Mouse (Mus musculus): ENCODE results near the gene Zbtb12. TPM values are rescaled to one million over a fixed set of nuclear protein-coding genes. Genes with fewer than 3 reads are reported as not detected.

Zbtb12 gene
- polyA plus RNA-seq, 1 experiment from 2014 or later = 2.8 TPM

DNA sequence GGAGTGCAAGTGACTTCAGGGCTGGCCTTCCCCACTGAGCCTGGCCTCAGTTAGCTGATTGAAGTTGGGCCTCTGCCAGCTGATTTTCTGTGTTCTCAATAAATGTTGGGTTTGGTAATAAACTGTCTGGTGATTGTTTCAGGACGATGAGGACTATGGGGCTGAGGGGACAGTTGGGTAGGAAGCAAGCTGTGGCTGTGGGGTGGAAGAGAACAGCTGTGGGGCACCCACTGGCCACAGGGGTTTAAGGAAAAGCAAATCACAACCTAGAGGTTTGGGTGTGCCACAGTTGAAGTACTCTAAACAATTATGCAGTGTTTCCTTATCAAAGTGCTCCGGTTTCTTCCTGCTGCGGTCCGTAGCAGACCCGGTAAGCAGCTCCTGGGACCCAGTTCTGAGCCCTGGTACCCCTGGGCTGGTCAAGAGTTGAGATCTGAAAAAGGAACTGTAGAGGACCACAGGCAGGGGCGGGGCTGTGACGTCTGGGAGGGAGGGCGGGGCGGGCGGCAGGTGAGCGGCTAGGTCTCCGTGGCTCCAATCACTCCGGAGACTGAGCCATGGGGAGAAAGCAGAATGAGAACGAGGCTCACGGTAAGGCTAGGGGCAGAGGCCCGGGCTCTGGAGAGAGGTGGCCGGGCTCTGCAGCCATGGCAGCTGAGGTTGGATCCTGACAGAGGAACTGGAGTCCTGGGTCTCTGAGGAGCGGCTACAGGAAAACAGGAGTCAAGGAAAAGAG, 34.8 kb downstream of the Zbtb12 start, which contains the start of gene Slc44a4:
Slc44a4 (plus strand) TSS at position 537 of the 736 bp plus-strand sequence.
- WGBS = 32% methylated on average over 18 of the region's 18 CpGs
- Histone ChIP-seq H3K4me1 (peaks cover 13% of the 10 kb centered on the region), H3K27me3 (no peaks in the 10 kb centered on the region), H3K9ac (no peak within 1 kb of the TSS), H3K4me3 (no peak within 1 kb of the TSS), H3K4me2 (no peak within 1 kb of the TSS), H3K27ac (no peak within 1 kb of the TSS; the same call in 1 of the 2 replicates), H3K9me3 (no peaks in the 10 kb centered on the region), H3K36me3 (peaks cover 50% of the 10 kb centered on the region)
- ATAC-seq (ENCODE audit: insufficient number of reproducible peaks, low FRiP score, low TSS enrichment, low read depth) = no peak

DNA sequence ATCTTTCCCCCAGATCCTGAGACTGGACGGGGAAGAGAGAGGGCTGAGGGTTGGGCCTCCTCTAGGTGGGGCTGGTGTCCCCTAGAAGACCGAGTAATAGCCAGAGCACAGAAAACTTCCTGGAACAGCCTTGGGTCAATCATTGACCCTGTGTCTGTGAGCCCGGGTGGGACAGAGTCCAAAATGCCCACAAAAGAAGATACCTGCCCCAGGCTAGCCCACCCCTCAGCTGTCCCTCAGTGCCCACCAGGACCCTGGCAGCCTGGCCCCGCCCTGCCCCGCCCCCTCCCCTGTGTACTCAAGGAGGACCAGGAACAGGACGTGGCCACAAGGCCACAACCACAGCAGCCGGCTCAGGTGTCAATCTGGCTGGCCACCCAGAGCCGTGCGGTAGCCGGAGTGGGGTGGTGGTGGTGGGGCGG, 36.1 kb downstream of the Zbtb12 start:
- no peak overlapping the region for H3K4me2 ChIP-seq
- H3K9ac ChIP-seq = no peak overlapping the region
- H3K27me3 ChIP-seq = no peaks in the 10 kb centered on the region
- H3K36me3 ChIP-seq = peaks cover 37% of the 10 kb centered on the region
- no peak overlapping the region; the same call in 1 of the 2 replicates for H3K27ac ChIP-seq
- H3K4me3 ChIP-seq = no peak overlapping the region
- WGBS = 18% methylated on average over 10 of the region's 11 CpGs
- no peaks in the 10 kb centered on the region for H3K9me3 ChIP-seq
- 0 out of 2 replicates have a peak, but pooled peaks have one; percentile 41 for ATAC-seq (ENCODE audit: insufficient number of reproducible peaks, low FRiP score, low TSS enrichment, low read depth)
- peaks cover 13% of the 10 kb centered on the region for H3K4me1 ChIP-seq

GRCm38 (mm10) chr17:34916316-34916715, 37.0 kb downstream of the Zbtb12 start:
- no peaks in the 10 kb centered on the region for H3K9me3 ChIP-seq
- H3K27me3 ChIP-seq = no peaks in the 10 kb centered on the region
- peaks cover 28% of the 10 kb centered on the region for H3K36me3 ChIP-seq
- ATAC-seq (ENCODE audit: insufficient number of reproducible peaks, low FRiP score, low TSS enrichment, low read depth) = no peak
- no peak overlapping the region for H3K4me2 ChIP-seq
- H3K27ac ChIP-seq = no peak overlapping the region
- no peak overlapping the region for H3K4me3 ChIP-seq
- H3K9ac ChIP-seq = no peak overlapping the region
- peaks cover 13% of the 10 kb centered on the region for H3K4me1 ChIP-seq
- WGBS = 78% methylated on average over 5 of the region's 5 CpGs

- Histone ChIP-seq H3K9me3 (no peaks in the 10 kb centered on the region), H3K27ac (no peak overlapping the region), H3K27me3 (no peaks in the 10 kb centered on the region), H3K4me1 (peaks cover 13% of the 10 kb centered on the region), H3K4me3 (no peak overlapping the region), H3K36me3 (peaks cover 19% of the 10 kb centered on the region), H3K9ac (no peak overlapping the region), H3K4me2 (no peak overlapping the region)
- ATAC-seq (ENCODE audit: insufficient number of reproducible peaks, low FRiP score, low TSS enrichment, low read depth) = no peak
- WGBS = 77% methylated on average over 9 of the region's 9 CpGs
Measured at GRCm38 (mm10) chr17:34917188-34917587, 37.9 kb downstream of the Zbtb12 start.

DNA sequence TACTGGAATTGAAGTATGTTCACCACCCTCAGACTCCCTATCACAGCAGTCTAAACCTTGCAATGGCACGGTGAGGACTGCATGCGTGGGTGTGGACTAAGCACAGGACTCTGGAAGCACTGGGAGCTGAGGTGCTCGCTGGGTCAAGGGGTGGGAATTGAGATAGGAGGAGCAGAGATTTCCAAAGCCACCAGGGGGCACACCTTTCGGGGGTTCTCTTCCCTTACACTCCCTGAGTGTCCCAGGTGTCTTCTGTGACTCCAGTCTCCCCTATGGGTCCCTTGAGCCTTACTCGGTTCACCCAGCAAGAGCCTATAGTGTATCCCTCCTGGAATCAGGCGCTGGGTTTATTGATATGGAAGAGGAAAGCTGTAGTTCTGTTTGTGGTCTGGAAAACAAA, 43.7 kb downstream of the Zbtb12 start:
- no peak overlapping the region for H3K4me2 ChIP-seq
- H3K27ac ChIP-seq = no peak overlapping the region
- no peaks in the 10 kb centered on the region for H3K4me1 ChIP-seq
- H3K9me3 ChIP-seq = no peaks in the 10 kb centered on the region
- H3K9ac ChIP-seq = no peak overlapping the region
- no peaks in the 10 kb centered on the region for H3K36me3 ChIP-seq
- no peaks in the 10 kb centered on the region for H3K27me3 ChIP-seq
- ATAC-seq (ENCODE audit: insufficient number of reproducible peaks, low FRiP score, low TSS enrichment, low read depth) = no peak
- 52% methylated on average over 6 of the region's 6 CpGs for WGBS
- H3K4me3 ChIP-seq = no peak overlapping the region

- no peak overlapping the region for H3K4me2 ChIP-seq
- H3K27me3 ChIP-seq = no peaks in the 10 kb centered on the region
- 67% methylated on average over 5 of the region's 5 CpGs for WGBS
- H3K27ac ChIP-seq = no peak overlapping the region
- H3K9me3 ChIP-seq = no peaks in the 10 kb centered on the region
- no peaks in the 10 kb centered on the region for H3K36me3 ChIP-seq
- no peaks in the 10 kb centered on the region for H3K4me1 ChIP-seq
- no peak overlapping the region for H3K4me3 ChIP-seq
- H3K9ac ChIP-seq = no peak overlapping the region
- ATAC-seq (ENCODE audit: insufficient number of reproducible peaks, low FRiP score, low TSS enrichment, low read depth) = no peak
Measured at GRCm38 (mm10) chr17:34924258-34924657, 45.0 kb downstream of the Zbtb12 start.

DNA sequence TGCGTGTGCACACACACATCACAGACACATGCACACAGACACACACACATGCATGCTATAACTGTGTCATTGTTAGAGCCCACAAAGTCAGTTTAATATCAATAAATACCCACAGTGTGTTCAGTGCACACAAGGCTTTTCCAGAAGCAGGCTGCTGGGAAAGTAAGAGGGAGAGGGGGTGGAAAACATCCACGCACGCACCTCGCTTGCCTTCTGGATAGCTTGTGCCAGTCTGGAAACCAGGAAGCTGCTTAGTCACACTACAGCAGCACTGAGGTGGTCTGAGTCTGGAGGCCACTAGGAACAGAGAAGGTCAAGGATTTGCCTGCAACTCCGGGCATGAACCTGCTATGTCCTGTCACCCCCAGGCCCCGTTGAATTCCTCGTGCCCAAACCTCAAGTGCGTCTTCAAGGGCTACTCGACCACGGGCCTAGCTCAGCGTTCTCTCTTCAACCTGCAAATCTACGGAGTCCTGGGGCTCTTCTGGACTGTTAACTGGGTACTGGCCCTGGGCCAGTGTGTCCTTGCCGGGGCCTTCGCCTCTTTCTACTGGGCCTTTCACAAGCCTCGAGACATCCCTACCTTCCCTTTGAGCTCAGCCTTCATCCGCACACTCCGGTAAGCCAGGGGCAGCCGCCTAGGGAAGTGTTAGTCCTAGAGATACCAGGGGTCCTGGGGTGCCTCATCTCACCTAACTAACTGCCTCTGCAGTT, 48.2 kb downstream of the Zbtb12 start:
- WGBS = 85% methylated on average over 18 of the region's 18 CpGs
- H3K36me3 ChIP-seq = no peaks in the 10 kb centered on the region
- no peak for ATAC-seq (ENCODE audit: insufficient number of reproducible peaks, low FRiP score, low TSS enrichment, low read depth)
- H3K27ac ChIP-seq = no peak overlapping the region
- H3K4me2 ChIP-seq = no peak overlapping the region
- H3K9me3 ChIP-seq = no peaks in the 10 kb centered on the region
- no peak overlapping the region for H3K4me3 ChIP-seq
- H3K9ac ChIP-seq = no peak overlapping the region
- H3K27me3 ChIP-seq = no peaks in the 10 kb centered on the region
- peaks cover 8% of the 10 kb centered on the region for H3K4me1 ChIP-seq

- H3K36me3 ChIP-seq = peaks cover 3% of the 10 kb centered on the region; the same call in 1 of the 2 replicates
- no peaks in the 10 kb centered on the region for H3K9me3 ChIP-seq
- 67% methylated on average over 4 of the region's 4 CpGs for WGBS
- no peak overlapping the region for H3K27ac ChIP-seq
- H3K4me1 ChIP-seq = peaks cover 8% of the 10 kb centered on the region
- H3K4me2 ChIP-seq = no peak overlapping the region
- no peaks in the 10 kb centered on the region for H3K27me3 ChIP-seq
- no peak overlapping the region for H3K4me3 ChIP-seq
- no peak for ATAC-seq (ENCODE audit: insufficient number of reproducible peaks, low FRiP score, low TSS enrichment, low read depth)
- no peak overlapping the region for H3K9ac ChIP-seq
Measured at GRCm38 (mm10) chr17:34928841-34929240, 49.6 kb downstream of the Zbtb12 start.

- whole genome bisulfite sequencing = under 1% methylated on average over 38 of the region's 38 CpGs
- H3K27ac ChIP-seq = no peak within 1 kb of the TSS; the same call in 1 of the 2 replicates
Measured at GRCm38 (mm10) chr17:34931061-34931734, 51.9 kb downstream of the Zbtb12 start, which contains the start of gene Neu1. Gene Neu1, plus strand, starts transcription at chr17:34931253.

DNA sequence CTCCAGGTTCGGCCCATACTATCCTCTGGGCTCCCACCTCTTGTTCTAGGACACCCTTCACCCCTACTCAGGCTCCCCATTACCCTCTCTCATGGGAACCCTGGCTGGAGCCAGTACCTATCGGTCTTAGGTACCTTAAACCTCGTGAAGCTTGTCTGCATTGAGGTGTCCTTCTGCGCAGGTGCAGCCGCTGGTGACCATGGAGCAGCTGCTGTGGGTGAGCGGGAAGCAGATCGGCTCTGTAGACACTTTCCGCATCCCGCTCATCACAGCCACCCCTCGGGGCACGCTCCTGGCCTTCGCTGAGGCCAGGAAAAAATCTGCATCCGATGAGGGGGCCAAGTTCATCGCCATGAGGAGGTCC, 52.4 kb downstream of the Zbtb12 start:
- ATAC-seq (ENCODE audit: insufficient number of reproducible peaks, low FRiP score, low TSS enrichment, low read depth) = no peak
- H3K4me1 ChIP-seq = peaks cover 16% of the 10 kb centered on the region
- peak overlapping the region; percentile 92 for H3K4me2 ChIP-seq
- peaks cover 16% of the 10 kb centered on the region for H3K36me3 ChIP-seq
- H3K27me3 ChIP-seq = no peaks in the 10 kb centered on the region
- no peak overlapping the region for H3K27ac ChIP-seq
- WGBS = 12% methylated on average over 14 of the region's 14 CpGs
- H3K9ac ChIP-seq = peak overlapping the region; percentile 60
- peak overlapping the region; percentile 54 for H3K4me3 ChIP-seq
- no peaks in the 10 kb centered on the region for H3K9me3 ChIP-seq

More at GRCm38 (mm10) chr17:34931061-34931734, 51.9 kb downstream of the Zbtb12 start, which contains the start of gene Neu1:
- H3K4me2 ChIP-seq = peak within 1 kb of the TSS; percentile 92
- H3K36me3 ChIP-seq = peaks cover 16% of the 10 kb centered on the region
- no peaks in the 10 kb centered on the region for H3K27me3 ChIP-seq
- H3K9me3 ChIP-seq = no peaks in the 10 kb centered on the region
- H3K4me3 ChIP-seq = peak within 1 kb of the TSS; percentile 54
- peak; percentile 92 for ATAC-seq (ENCODE audit: insufficient number of reproducible peaks, low FRiP score, low TSS enrichment, low read depth)
- H3K4me1 ChIP-seq = peaks cover 16% of the 10 kb centered on the region
- H3K9ac ChIP-seq = peak within 1 kb of the TSS; percentile 60

- ATAC-seq (ENCODE audit: insufficient number of reproducible peaks, low FRiP score, low TSS enrichment, low read depth) = no peak
Measured at GRCm38 (mm10) chr17:34932287-34932686, 53.0 kb downstream of the Zbtb12 start.

More at GRCm38 (mm10) chr17:34932287-34932686, 53.0 kb downstream of the Zbtb12 start:
- Histone ChIP-seq H3K36me3 (peaks cover 16% of the 10 kb centered on the region), H3K4me2 (peak overlapping the region; percentile 92), H3K27me3 (no peaks in the 10 kb centered on the region), H3K9ac (0 out of 2 replicates have a peak overlapping the region, but pooled peaks have one; percentile 60), H3K4me1 (peaks cover 16% of the 10 kb centered on the region), H3K9me3 (no peaks in the 10 kb centered on the region), H3K27ac (no peak overlapping the region), H3K4me3 (peak overlapping the region; percentile 54)
- WGBS = 83% methylated on average over 8 of the region's 8 CpGs

Data from limb, embryonic 15.5 days (tissue).